Comparison of ENCODE assay signal across 12 mouse cellular contexts in the genomic region with DNA sequence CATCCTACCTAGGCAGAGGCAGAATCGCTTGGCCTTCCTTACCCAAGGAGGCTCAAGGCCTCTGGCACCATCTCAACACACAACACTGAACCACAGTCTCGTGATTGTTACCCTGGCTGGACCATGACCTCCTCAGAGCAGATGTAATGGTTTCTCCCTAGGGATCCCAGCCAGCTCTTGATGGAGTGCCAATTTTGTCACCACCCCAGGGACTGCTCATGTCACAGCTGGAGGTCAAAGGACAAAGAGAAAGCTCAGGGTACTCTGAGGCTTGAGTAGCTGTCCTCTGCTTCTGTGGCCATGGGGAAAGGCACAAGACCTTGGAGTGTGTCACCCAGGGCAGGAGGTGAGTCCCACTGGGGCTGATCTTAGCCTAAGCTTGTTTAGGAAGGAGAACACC. TPM values are rescaled to one million over a fixed set of nuclear protein-coding genes. Genes with fewer than 3 reads are reported as not detected.
DNase-seq lines count a peak whose midpoint lies in the region; ATAC-seq and TF ChIP-seq lines count a peak whose summit lies in the region.
"Had no signal": no experiment of that assay in that cellular context is flagged by ENCODE, and none has a peak within 500 bp of the region (broad histone marks: within the 10 kb centered on the region; RNA-seq: fewer than 3 reads in every experiment).

No protein-coding gene starts in this region.

- no peaks in the 10 kb centered on the region for H3K27me3 ChIP-seq in kidney, embryonic 14.5 days (ENCODE audit: control insufficient read depth, insufficient read depth, low read length)
- H3K27me3 ChIP-seq in intestine, postnatal 0 days (replicated peaks; ENCODE audit: control insufficient read depth, insufficient read depth, low read length) = no peaks in the 10 kb centered on the region
- H3K27me3 ChIP-seq in forebrain, embryonic 16.5 days (replicated peaks; ENCODE audit: control insufficient read depth, insufficient read depth, low read length) = no peaks in the 10 kb centered on the region
- H3K27me3 ChIP-seq: hindbrain, embryonic 13.5 days; liver, embryonic 13.5 days had no signal

- H3K4me2 ChIP-seq in kidney, embryonic 14.5 days (replicated peaks; ENCODE audit: low read depth, low read length) = no peak overlapping the region
- no peak overlapping the region for H3K4me2 ChIP-seq in intestine, postnatal 0 days (replicated peaks; ENCODE audit: low read depth)
- no peak overlapping the region for H3K4me2 ChIP-seq in forebrain, embryonic 16.5 days (ENCODE audit: low read length)
- H3K4me2 ChIP-seq: hindbrain, embryonic 13.5 days; liver, embryonic 13.5 days had no signal

- no peak for TF ChIP-seq CTCF in intestine, postnatal 0 days (IDR thresholded peaks at IDR 0.05; ENCODE audit: low read depth)

- peaks cover 3% of the 10 kb centered on the region; the same call in 1 of the 2 replicates for H3K9me3 ChIP-seq in kidney, embryonic 14.5 days (ENCODE audit: control insufficient read depth, low read length)
- H3K9me3 ChIP-seq in intestine, postnatal 0 days (ENCODE audit: control insufficient read depth) = no peaks in the 10 kb centered on the region
- H3K9me3 ChIP-seq in forebrain, embryonic 16.5 days (ENCODE audit: control insufficient read depth, low read length) = no peaks in the 10 kb centered on the region
- H3K9me3 ChIP-seq: hindbrain, embryonic 13.5 days; liver, embryonic 13.5 days; midbrain, embryonic 10.5 days had no signal

- no peak overlapping the region for H3K4me3 ChIP-seq in kidney, embryonic 14.5 days (ENCODE audit: low read length)
- no peak overlapping the region for H3K4me3 ChIP-seq in intestine, postnatal 0 days (ENCODE audit: low read depth, low read length)
- H3K4me3 ChIP-seq in forebrain, embryonic 16.5 days (replicated peaks; ENCODE audit: low read length) = no peak overlapping the region
- H3K4me3 ChIP-seq: gastrocnemius, adult 2 months; hindbrain, embryonic 13.5 days; liver, embryonic 13.5 days; midbrain, embryonic 10.5 days had no signal

- H3K4me1 ChIP-seq in kidney, embryonic 14.5 days (ENCODE audit: control insufficient read depth, insufficient read depth, low read length) = no peaks in the 10 kb centered on the region
- H3K4me1 ChIP-seq in intestine, postnatal 0 days (replicated peaks; ENCODE audit: control insufficient read depth, insufficient read depth, low read length) = no peaks in the 10 kb centered on the region
- H3K4me1 ChIP-seq in forebrain, embryonic 16.5 days (replicated peaks; ENCODE audit: control insufficient read depth, insufficient read depth, low read length) = peaks cover 4% of the 10 kb centered on the region; the same call in 1 of the 2 replicates
- H3K4me1 ChIP-seq: liver, embryonic 13.5 days had no signal

- no peak for ATAC-seq in kidney, embryonic 14.5 days (ENCODE audit: low FRiP score, low TSS enrichment)
- ATAC-seq in intestine, postnatal 0 days = peak; percentile 49
- no peak for ATAC-seq in forebrain, embryonic 16.5 days

- H3K36me3 ChIP-seq in kidney, embryonic 14.5 days (ENCODE audit: control insufficient read depth, insufficient read depth, low read length) = no peaks in the 10 kb centered on the region
- H3K36me3 ChIP-seq in intestine, postnatal 0 days (ENCODE audit: control insufficient read depth, insufficient read depth) = no peaks in the 10 kb centered on the region
- no peaks in the 10 kb centered on the region for H3K36me3 ChIP-seq in forebrain, embryonic 16.5 days (ENCODE audit: control insufficient read depth, insufficient read depth)
- H3K36me3 ChIP-seq: hindbrain, embryonic 13.5 days; liver, embryonic 13.5 days; midbrain, embryonic 10.5 days had no signal

- WGBS in kidney, embryonic 14.5 days = 67% methylated on average over 2 of the region's 2 CpGs
- WGBS in intestine, postnatal 0 days = 60% methylated on average over 2 of the region's 2 CpGs
- 81% methylated on average over 2 of the region's 2 CpGs for WGBS in forebrain, embryonic 16.5 days

- no peak overlapping the region for H3K27ac ChIP-seq in kidney, embryonic 14.5 days (ENCODE audit: low read depth, low read length)
- H3K27ac ChIP-seq in intestine, postnatal 0 days (ENCODE audit: low read depth, low read length) = no peak overlapping the region
- no peak overlapping the region for H3K27ac ChIP-seq in forebrain, embryonic 16.5 days (ENCODE audit: low read length)
- H3K27ac ChIP-seq: hindbrain, embryonic 13.5 days; liver, embryonic 13.5 days; midbrain, embryonic 10.5 days had no signal

- H3K9ac ChIP-seq in kidney, embryonic 14.5 days (ENCODE audit: low read depth, low read length) = no peak overlapping the region
- no peak overlapping the region for H3K9ac ChIP-seq in intestine, postnatal 0 days (ENCODE audit: low read depth, low read length)
- H3K9ac ChIP-seq in forebrain, embryonic 16.5 days (replicated peaks; ENCODE audit: low read depth, low read length) = no peak overlapping the region
- H3K9ac ChIP-seq: hindbrain, embryonic 13.5 days; liver, embryonic 13.5 days had no signal

- peak; percentile 89 to 91 for DNase-seq in kidney, adult 8-10 months
- DNase-seq in adrenal gland, adult 2 months = peak; percentile 88
- peak; percentile 68 for DNase-seq in lung, postnatal 14 days
- no peak for DNase-seq in right cerebral cortex, adult 18-20 months
- DNase-seq: cerebellum, adult 8-10 months; gastrocnemius, adult 2 months; liver, embryonic 13.5 days had no signal

RNA-seq across cellular contexts. Expression of gene Hrh1, which starts 20.3 kb away (rescaled TPM):
- 0.16 TPM in 1 of 2 replicates, not detected in the other for polyA plus RNA-seq in kidney, embryonic 14.5 days (2014; fragmentation: Nextera tagmentation; extraction: Ambion mirVana)
- 1 to 10 TPM; 1.2 to 1.7 TPM for total RNA-seq in adrenal gland, adult 2 months (2021)
- polyA plus RNA-seq in adrenal gland, adult 2 months (2012; rRNA removed) = 0.63 and 0.80 TPM in 2 replicates
- 0.46 TPM in 2 replicates for polyA plus RNA-seq in intestine, postnatal 0 days (2015; fragmentation: Nextera tagmentation; extraction: Ambion mirVana)
- 0.58 and 1.6 TPM in 2 replicates for polyA plus RNA-seq in forebrain, embryonic 16.5 days (2015; fragmentation: Nextera tagmentation; extraction: Ambion mirVana)
- polyA plus RNA-seq: liver, embryonic 13.5 days had no signal
